Mouse (Mus musculus) liver, embryonic 12.5 days (tissue): ENCODE measurements at regions not wholly inside any gene's neighbourhood (a gene's known extent, or its start where the extent isn't known, plus 50 kb on each side); places are given as distances from the start of the nearest gene placed in this dataset.
A peak's percentile ranks its signal among the peaks of the same experiment; 100 is the strongest.

Source experiments
- ATAC-seq: fragments of 200-750 bp; cut with Nextera tagmentation; 2 replicates; pipeline ENCODE4 v1.8.0; 2017; ENCODE audit warnings: moderate number of reproducible peaks, mild to moderate bottlenecking, moderate library complexity
- H3K27ac ChIP-seq: fragments of 300-500 bp; sonication (generic); 2 replicates; pipeline ENCODE4 v1.5.1; 2016; ENCODE audit warnings: mild to moderate bottlenecking
- H3K27me3 ChIP-seq: fragments of 300-500 bp; sonication (generic); replicated peaks from 2 replicates; pipeline ENCODE4 v1.6.1; 2016; ENCODE audit warnings: mild to moderate bottlenecking, moderate library complexity
- H3K36me3 ChIP-seq: fragments of 300-500 bp; sonication (generic); 2 replicates; pipeline ENCODE4 v1.6.1; 2016; ENCODE audit warnings: mild to moderate bottlenecking, moderate library complexity
- H3K4me1 ChIP-seq: fragments of 300-500 bp; sonication (generic); 2 replicates; pipeline ENCODE4 v1.6.1; 2016
- H3K4me2 ChIP-seq: fragments of 300-500 bp; sonication (generic); 2 replicates; pipeline ENCODE4 v1.6.1; 2016; ENCODE audit warnings: mild to moderate bottlenecking, moderate library complexity
- H3K4me3 ChIP-seq: fragments of 300-500 bp; sonication (generic); 2 replicates; pipeline ENCODE4 v1.5.1; 2016; ENCODE audit warnings: mild to moderate bottlenecking, moderate library complexity
- H3K9ac ChIP-seq: fragments of 300-500 bp; sonication (generic); 2 replicates; pipeline ENCODE4 v1.6.1; 2016; ENCODE audit warnings: mild to moderate bottlenecking, moderate library complexity
- H3K9me3 ChIP-seq: fragments of 300-500 bp; sonication (generic); replicated peaks from 2 replicates; pipeline ENCODE4 v1.6.1; 2016; ENCODE audit warnings: mild to moderate bottlenecking, moderate library complexity
- WGBS: fragments of 180-500 bp; shearing (Covaris S2); methylation state at CpG from one replicate; pipeline ENCODE4 v1.1.7; 2016; ENCODE audit not compliant: insufficient replicate concordance; 5-methylcytosine and 5-hydroxymethylcytosine counted together

- H3K27me3 ChIP-seq: no peaks in the 10 kb centered on the region; the same call in 1 of the 2 replicates
- 41% methylated on average over 6 of the region's 6 CpGs for WGBS
- H3K4me1 ChIP-seq: peaks cover 41% of the 10 kb centered on the region
- no peak for ATAC-seq
- no peaks in the 10 kb centered on the region for H3K36me3 ChIP-seq
- H3K9me3 ChIP-seq: no peaks in the 10 kb centered on the region
- H3K4me2 ChIP-seq: peak overlapping the region; percentile 79
- H3K27ac ChIP-seq: no peak overlapping the region
- peak overlapping the region; percentile 52; the same call in 1 of the 2 replicates for H3K4me3 ChIP-seq
- H3K9ac ChIP-seq: no peak overlapping the region
Measured at GRCm38 (mm10) chr17:87532762-87533161, 86.0 kb upstream of the Calm2 start.

- Histone ChIP-seq H3K9me3 (peaks cover 4% of the 10 kb centered on the region; the same call in 1 of the 2 replicates), H3K27ac (no peak overlapping the region), H3K4me1 (no peaks in the 10 kb centered on the region), H3K36me3 (no peaks in the 10 kb centered on the region), H3K4me2 (no peak overlapping the region), H3K27me3 (no peaks in the 10 kb centered on the region), H3K4me3 (no peak overlapping the region), H3K9ac (no peak overlapping the region)
- no peak for ATAC-seq
- WGBS: 55% methylated on average over 6 of the region's 6 CpGs
Measured at GRCm38 (mm10) chr17:87549568-87549967, 86.2 kb upstream of the Epcam start.

DNA sequence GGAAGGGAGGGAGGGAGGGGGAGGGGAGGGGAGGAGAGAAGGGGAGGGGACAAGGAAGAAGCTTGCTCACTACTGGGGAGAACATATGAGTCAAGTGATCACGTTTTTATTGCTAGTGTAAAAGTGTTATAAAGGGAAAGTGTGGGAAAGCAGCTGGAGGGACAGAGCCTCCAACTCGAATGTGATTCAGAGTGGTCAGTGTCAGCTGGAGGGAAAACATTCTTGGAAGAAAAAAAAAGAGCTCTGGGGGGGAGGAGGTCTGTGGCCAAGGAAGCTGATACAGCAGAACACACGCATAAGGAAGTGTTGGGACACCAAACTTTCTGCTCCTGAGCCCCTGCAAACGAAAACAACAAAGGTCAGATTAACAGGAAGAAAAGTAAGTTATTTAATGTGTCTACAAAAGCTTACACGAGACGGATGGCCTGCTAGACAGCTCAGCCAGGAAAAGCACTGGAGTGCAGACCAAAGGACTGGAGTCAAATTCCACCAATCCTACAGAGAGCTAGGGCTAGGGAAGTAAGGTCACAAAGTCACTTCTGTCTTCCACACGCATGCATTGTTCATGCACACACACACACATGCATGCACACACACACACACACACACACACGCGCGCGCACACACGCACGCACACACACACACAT is 85.1 kb upstream of the Epcam start:
- Histone ChIP-seq H3K36me3 (no peaks in the 10 kb centered on the region), H3K9ac (no peak overlapping the region), H3K9me3 (no peaks in the 10 kb centered on the region), H3K27me3 (no peaks in the 10 kb centered on the region), H3K4me3 (no peak overlapping the region), H3K4me1 (no peaks in the 10 kb centered on the region), H3K4me2 (no peak overlapping the region), H3K27ac (no peak overlapping the region)
- ATAC-seq: no peak
- 62% methylated on average over 13 of the region's 13 CpGs for WGBS

DNA sequence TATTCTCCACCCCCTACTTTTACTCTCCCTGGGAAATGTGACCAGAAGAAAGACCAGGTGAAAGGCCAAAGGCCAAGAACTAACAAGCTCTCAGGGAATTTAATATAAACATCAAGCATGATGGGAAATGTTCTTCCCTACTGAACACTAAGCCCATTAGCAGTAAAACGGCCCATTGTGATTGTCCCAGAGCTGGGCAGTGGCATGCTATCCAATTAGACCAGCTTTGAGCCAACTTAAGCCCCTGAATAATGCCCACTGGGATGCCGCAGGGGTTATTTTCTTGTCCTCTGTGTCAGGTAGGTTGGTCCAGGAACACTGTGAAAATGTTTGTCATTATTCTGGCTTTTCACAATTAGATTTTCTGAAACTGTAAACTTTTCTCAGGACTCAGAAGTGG is 81.2 kb upstream of the Epcam start:
- no peaks in the 10 kb centered on the region for H3K4me1 ChIP-seq
- H3K27ac ChIP-seq: no peak overlapping the region
- WGBS: 66% methylated on average over 2 of the region's 2 CpGs
- H3K27me3 ChIP-seq: no peaks in the 10 kb centered on the region
- no peaks in the 10 kb centered on the region for H3K9me3 ChIP-seq
- no peak overlapping the region for H3K9ac ChIP-seq
- H3K36me3 ChIP-seq: no peaks in the 10 kb centered on the region
- ATAC-seq: no peak
- H3K4me3 ChIP-seq: no peak overlapping the region
- H3K4me2 ChIP-seq: no peak overlapping the region

GRCm38 (mm10) chr17:87558419-87558818 is 77.4 kb upstream of the Epcam start:
- ATAC-seq: no peak
- 43% methylated on average over 2 of the region's 2 CpGs for WGBS
- Histone ChIP-seq H3K9ac (no peak overlapping the region), H3K9me3 (no peaks in the 10 kb centered on the region), H3K4me1 (no peaks in the 10 kb centered on the region), H3K27ac (no peak overlapping the region), H3K4me3 (no peak overlapping the region), H3K4me2 (no peak overlapping the region), H3K36me3 (no peaks in the 10 kb centered on the region), H3K27me3 (no peaks in the 10 kb centered on the region)

GRCm38 (mm10) chr17:87559641-87560040 is 76.1 kb upstream of the Epcam start:
- 77% methylated on average over 10 of the region's 10 CpGs for WGBS
- Histone ChIP-seq H3K27me3 (no peaks in the 10 kb centered on the region), H3K36me3 (no peaks in the 10 kb centered on the region), H3K4me2 (no peak overlapping the region), H3K27ac (no peak overlapping the region), H3K9me3 (no peaks in the 10 kb centered on the region), H3K4me1 (no peaks in the 10 kb centered on the region), H3K9ac (no peak overlapping the region), H3K4me3 (no peak overlapping the region)
- no peak for ATAC-seq

DNA sequence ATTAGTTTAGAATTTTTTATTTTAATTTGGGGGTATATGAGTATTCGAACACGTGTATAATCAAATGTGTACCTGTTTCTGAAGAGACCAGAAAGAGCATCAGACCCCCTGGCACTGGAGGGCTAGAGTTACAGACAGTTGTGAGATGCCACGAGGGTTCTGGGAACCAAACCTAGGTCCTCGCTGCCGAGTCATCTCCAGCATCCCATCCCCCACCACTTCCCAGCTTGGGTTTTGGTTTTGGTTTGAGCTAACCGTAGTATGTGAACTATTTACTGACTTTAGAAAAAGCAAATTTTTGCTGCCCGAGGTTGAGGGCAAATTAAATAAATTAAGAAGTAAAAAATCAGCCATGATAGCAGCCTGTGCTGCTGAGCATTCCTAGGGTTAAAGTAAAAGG is 74.9 kb upstream of the Epcam start:
- Histone ChIP-seq H3K27me3 (peaks cover under 1% of the 10 kb centered on the region; the same call in 1 of the 2 replicates), H3K9me3 (no peaks in the 10 kb centered on the region), H3K4me3 (no peak overlapping the region), H3K27ac (no peak overlapping the region), H3K9ac (no peak overlapping the region), H3K36me3 (no peaks in the 10 kb centered on the region), H3K4me1 (no peaks in the 10 kb centered on the region), H3K4me2 (no peak overlapping the region)
- 55% methylated on average over 7 of the region's 7 CpGs for WGBS
- no peak for ATAC-seq

GRCm38 (mm10) chr17:87563375-87563774 is 72.4 kb upstream of the Epcam start:
- 67% methylated on average over 5 of the region's 5 CpGs for WGBS
- no peak for ATAC-seq

GRCm38 (mm10) chr17:87565631-87566030 is 70.1 kb upstream of the Epcam start:
- no peak for ATAC-seq
- Histone ChIP-seq H3K4me3 (no peak overlapping the region), H3K4me1 (no peaks in the 10 kb centered on the region), H3K27me3 (peaks cover 11% of the 10 kb centered on the region), H3K27ac (no peak overlapping the region), H3K9me3 (no peaks in the 10 kb centered on the region), H3K4me2 (no peak overlapping the region), H3K36me3 (no peaks in the 10 kb centered on the region), H3K9ac (no peak overlapping the region)
- 73% methylated on average over 4 of the region's 4 CpGs for WGBS

More at GRCm38 (mm10) chr17:87563375-87563774, 72.4 kb upstream of the Epcam start:
- H3K27ac ChIP-seq: no peak overlapping the region
- no peaks in the 10 kb centered on the region for H3K9me3 ChIP-seq
- H3K27me3 ChIP-seq: peaks cover 5% of the 10 kb centered on the region; the same call in 1 of the 2 replicates
- no peak overlapping the region for H3K9ac ChIP-seq
- no peak overlapping the region for H3K4me2 ChIP-seq
- H3K36me3 ChIP-seq: no peaks in the 10 kb centered on the region
- H3K4me1 ChIP-seq: no peaks in the 10 kb centered on the region
- H3K4me3 ChIP-seq: no peak overlapping the region

DNA sequence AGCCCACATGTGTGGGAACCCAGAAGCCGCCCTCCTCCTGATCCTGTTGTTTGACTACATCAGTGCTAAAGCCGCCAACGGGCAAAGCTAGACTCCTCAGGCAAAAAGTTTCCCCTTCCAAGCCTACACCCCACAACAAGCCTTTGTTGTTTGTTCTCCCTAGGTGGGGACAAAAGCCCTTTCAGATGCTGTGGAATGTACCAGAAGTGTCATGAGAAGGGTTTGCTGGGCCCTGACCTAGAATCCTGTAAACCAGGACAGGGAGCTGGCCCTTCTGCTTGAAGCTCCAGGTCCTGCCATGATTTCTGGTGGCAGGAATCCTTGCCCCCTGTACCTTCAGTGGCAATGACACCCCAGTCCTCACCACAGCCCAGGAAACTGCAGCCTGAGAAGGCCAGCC is 69.5 kb upstream of the Epcam start:
- no peak for ATAC-seq
- Histone ChIP-seq H3K27ac (no peak overlapping the region), H3K4me1 (peaks cover 6% of the 10 kb centered on the region), H3K36me3 (no peaks in the 10 kb centered on the region), H3K4me3 (no peak overlapping the region), H3K9me3 (no peaks in the 10 kb centered on the region), H3K27me3 (peaks cover 16% of the 10 kb centered on the region), H3K9ac (no peak overlapping the region), H3K4me2 (no peak overlapping the region)
- WGBS: 78% methylated on average over 3 of the region's 3 CpGs

DNA sequence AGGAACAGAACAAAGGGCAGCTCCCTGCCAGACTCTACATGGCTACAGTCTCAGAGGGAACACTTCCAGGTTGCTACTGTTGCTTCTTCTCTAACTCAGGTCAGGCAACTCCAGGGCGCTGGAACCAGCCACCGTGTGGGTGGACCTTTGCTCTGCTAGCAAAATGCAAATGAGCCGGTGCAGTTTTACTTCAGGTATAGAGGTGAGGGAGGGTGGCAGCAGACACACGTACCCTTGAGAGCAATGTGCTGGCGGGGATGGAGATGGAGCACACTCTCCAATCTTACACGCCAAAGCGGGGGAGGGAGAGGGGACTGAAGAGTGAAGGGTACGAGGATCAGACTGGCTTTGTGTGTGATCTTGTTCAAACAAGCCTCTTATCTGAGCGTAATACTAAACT is 68.8 kb upstream of the Epcam start:
- no peak overlapping the region for H3K4me3 ChIP-seq
- 46% methylated on average over 9 of the region's 9 CpGs for WGBS
- ATAC-seq: no peak
- H3K27me3 ChIP-seq: peaks cover 16% of the 10 kb centered on the region
- H3K36me3 ChIP-seq: no peaks in the 10 kb centered on the region
- H3K9ac ChIP-seq: no peak overlapping the region
- peak overlapping the region; percentile 3; the same call in 1 of the 2 replicates for H3K4me2 ChIP-seq
- no peaks in the 10 kb centered on the region for H3K9me3 ChIP-seq
- H3K27ac ChIP-seq: no peak overlapping the region
- peaks cover 8% of the 10 kb centered on the region for H3K4me1 ChIP-seq

DNA sequence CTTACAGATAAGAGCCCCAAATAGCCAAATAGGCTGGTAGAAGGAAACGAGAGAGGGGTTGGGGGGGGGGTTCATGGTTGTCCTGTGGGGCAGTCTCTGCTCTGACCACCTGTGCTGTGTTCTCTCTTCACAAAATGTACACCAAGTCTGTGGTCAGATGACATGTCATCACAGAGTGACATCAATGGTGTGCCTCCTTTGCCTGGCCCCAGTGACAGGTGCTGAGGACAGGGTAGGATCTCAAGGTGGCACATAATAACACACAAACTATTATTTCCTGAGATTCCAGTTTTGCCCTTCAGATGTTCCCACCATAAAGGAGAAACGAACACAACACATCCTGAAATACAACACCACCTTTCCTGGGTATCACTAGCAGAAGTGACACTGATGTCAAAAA is 68.3 kb upstream of the Epcam start:
- H3K36me3 ChIP-seq: no peaks in the 10 kb centered on the region
- peaks cover 16% of the 10 kb centered on the region for H3K27me3 ChIP-seq
- H3K27ac ChIP-seq: no peak overlapping the region
- peaks cover 8% of the 10 kb centered on the region for H3K4me1 ChIP-seq
- H3K9me3 ChIP-seq: no peaks in the 10 kb centered on the region
- H3K4me2 ChIP-seq: no peak overlapping the region
- no peak overlapping the region for H3K9ac ChIP-seq
- ATAC-seq: no peak
- WGBS: 37% methylated on average over 2 of the region's 2 CpGs
- H3K4me3 ChIP-seq: no peak overlapping the region

DNA sequence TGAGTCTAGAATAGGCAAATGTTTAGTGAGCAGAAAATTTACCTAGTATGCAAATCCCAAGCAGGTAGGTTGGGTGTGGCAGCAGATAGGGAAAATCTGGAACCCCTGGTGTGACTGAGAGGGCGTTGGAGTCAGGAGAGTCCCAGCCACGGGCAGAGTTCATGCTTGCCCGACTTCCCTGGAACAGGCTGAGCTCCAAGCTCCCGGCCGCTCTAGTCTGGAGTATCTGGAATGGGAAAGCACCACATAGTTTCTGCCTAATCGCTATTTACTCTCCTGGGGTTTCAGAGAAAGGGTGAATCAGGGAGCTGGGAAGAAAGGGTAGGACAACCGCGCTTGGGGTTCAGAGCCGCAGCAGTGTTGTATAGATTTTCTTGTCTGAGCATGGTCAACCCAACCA is 65.8 kb upstream of the Epcam start:
- Histone ChIP-seq H3K36me3 (no peaks in the 10 kb centered on the region), H3K27ac (no peak overlapping the region), H3K4me1 (peaks cover 8% of the 10 kb centered on the region), H3K9ac (no peak overlapping the region), H3K4me3 (no peak overlapping the region), H3K4me2 (no peak overlapping the region), H3K9me3 (no peaks in the 10 kb centered on the region), H3K27me3 (peaks cover 16% of the 10 kb centered on the region)
- ATAC-seq: no peak
- 66% methylated on average over 9 of the region's 9 CpGs for WGBS
